Mouse (Mus musculus) liver, embryonic 14.5 days (tissue): Measurements from ENCODE around the gene Park7.

Experiments
- CTCF ChIP-seq: IDR thresholded peaks from 2 replicates; pipeline ENCODE4 v1.5.1; 2016; ENCODE audit warnings: antibody characterized with exemption, low read depth, control low read depth
- EP300 ChIP-seq: IDR thresholded peaks from 2 replicates; pipeline ENCODE4 v1.6.1; 2016; ENCODE audit warnings: antibody characterized with exemption, low read depth

GRCm38 (mm10) chr4:150944707-150945106, 30.5 kb upstream of the Park7 start:
- no peak for TF ChIP-seq CTCF
- no peak for TF ChIP-seq EP300
